Mouse (Mus musculus) bone marrow macrophage, adult 2 months (primary cell): ENCODE data around the gene Ifna1. TPM values are rescaled to one million over a fixed set of nuclear protein-coding genes. Genes with fewer than 3 reads are reported as not detected.

Experiments used
- H3K27ac ChIP-seq: 2 replicates; pipeline ENCODE4 v1.5.1; 2012; ENCODE audit warnings: low read depth, low read length; ENCODE audit not compliant: insufficient read depth
- H3K4me1 ChIP-seq: 2 replicates; pipeline ENCODE4 v1.6.1; 2012; ENCODE audit warnings: low read length; ENCODE audit not compliant: control insufficient read depth, insufficient read depth
- H3K4me3 ChIP-seq: 2 replicates; pipeline ENCODE4 v1.5.1; 2012; ENCODE audit warnings: mild to moderate bottlenecking, low read length, moderate library complexity; ENCODE audit not compliant: insufficient read depth
- CTCF ChIP-seq: IDR thresholded peaks from 2 replicates; pipeline ENCODE4 v1.5.1; 2012; ENCODE audit warnings: low read depth, mild to moderate bottlenecking, low read length, moderate library complexity
- POLR2A ChIP-seq: IDR thresholded peaks from 2 replicates; pipeline ENCODE4 v1.6.1; 2012; ENCODE audit warnings: mild to moderate bottlenecking, low read depth, low read length, borderline replicate concordance
- polyA plus RNA-seq: library from polyadenylated mRNA; stranded (reverse); fragments of >200 nt; gene quantifications from 2 replicates; pipeline ENCODE4 v1.2.4, GENCODE M21; 2012; ENCODE audit not compliant: missing spikeins, insufficient read depth, insufficient read length

Ifna1 gene
- polyA plus RNA-seq, 1 experiment: not detected

DNA sequence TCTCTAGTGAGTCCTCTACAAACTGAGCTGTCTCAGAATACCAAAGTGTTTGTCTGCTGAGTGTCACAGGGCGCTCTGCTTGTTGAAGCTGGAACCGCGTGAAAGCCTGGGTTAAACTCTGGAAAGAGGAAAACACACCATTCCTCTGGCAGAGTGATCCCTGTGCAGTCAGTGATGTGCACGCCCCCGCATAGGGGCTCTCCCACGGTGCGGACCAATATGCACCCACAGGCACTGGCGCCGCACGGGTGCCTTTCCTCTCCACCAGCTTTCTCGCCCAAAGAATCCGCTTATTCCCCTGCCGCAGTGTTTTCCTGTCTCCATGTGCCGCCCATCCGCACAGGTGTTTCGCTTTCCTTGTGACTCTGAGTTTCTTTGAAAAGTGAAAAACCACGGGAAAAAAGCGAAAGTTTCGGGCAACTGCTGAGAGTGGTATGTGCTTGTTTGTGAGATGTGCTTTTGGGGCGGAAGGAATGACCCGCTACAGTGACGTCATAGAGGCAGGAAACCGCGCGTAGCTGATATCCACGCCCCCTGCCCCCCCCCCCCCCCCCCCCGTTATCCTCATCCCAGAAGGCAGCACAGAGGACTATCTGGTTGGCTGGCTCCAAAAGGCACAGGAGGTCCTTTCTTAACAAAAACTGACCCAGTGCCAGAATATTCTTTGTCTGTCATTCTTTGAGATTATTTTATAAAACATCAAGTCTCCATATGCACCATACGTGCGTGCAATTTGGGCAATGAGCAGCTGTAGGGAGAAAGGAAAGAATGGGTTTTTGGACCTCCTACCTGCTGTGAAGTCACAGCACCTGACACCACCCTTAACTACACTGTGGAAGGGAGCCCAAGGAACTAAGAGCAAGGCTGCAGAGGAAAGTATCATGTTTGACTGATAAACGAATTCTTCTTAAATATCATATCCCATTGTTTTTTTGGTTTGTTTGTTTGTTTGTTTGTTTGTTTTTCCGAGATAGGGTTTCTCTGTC, 18.3 kb downstream of the Ifna1 start:
- Histone ChIP-seq H3K4me1 (peaks cover 7% of the 10 kb centered on the region), H3K4me3 (peak overlapping the region; percentile 59), H3K27ac (no peak overlapping the region)
- TF ChIP-seq POLR2A (no peak), CTCF (no peak)

DNA sequence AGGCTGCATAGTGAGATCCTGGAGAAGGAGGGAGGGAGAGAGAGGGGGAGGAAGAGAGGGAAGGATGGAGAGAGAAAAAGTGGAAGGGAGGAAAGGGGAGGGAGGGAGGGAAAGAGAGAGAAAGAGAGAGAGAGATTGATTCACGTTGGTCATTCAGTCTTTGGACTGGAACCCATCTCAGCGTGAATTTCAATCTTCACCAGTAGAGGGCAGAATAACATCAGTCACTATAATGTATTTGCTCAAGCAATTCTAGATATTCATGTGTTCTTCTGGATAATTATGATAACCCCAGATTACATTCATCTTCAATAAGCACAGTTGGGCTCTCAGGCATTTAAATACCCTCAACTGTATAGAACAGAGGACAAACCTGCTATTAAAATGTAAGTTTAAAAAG, 22.8 kb downstream of the Ifna1 start:
- H3K4me1 ChIP-seq: no peaks in the 10 kb centered on the region
- H3K4me3 ChIP-seq: no peak overlapping the region
- H3K27ac ChIP-seq: no peak overlapping the region
- TF ChIP-seq POLR2A (no peak), CTCF (no peak)

DNA sequence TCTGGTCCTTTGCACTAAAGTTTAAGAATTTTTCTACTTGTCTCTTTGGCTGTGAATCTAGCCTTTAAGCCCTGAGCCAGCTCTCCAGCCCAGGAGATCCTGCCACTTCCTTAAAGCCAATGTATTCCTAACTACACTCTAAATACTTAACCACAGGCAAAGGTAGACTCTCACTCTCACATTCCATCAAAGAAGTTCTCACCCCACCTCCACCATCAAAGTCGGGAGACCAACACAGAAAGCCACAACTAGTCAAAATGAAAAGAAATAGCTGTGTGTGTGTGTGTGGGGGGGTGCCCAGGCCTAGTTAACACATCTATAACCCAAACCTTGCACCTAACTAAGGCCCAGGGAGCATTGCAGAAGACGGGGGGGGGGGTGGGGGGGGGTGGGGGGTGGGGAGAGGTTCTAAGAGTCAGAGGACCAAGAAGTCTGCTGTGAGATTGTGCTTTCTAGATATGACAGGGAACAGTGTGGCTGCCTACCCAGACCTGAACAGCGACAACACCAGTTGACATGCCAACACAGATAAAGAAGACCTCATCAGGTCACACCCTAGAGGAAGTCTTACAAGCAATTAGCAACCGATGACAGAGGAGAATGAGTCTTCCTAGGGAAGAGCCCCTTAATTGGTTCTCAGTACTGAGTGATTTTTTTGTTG, 25.7 kb downstream of the Ifna1 start:
- Histone ChIP-seq H3K27ac (no peak overlapping the region), H3K4me3 (no peak overlapping the region), H3K4me1 (no peaks in the 10 kb centered on the region; the same call in 1 of the 2 replicates)
- TF ChIP-seq CTCF (no peak), POLR2A (no peak)

DNA sequence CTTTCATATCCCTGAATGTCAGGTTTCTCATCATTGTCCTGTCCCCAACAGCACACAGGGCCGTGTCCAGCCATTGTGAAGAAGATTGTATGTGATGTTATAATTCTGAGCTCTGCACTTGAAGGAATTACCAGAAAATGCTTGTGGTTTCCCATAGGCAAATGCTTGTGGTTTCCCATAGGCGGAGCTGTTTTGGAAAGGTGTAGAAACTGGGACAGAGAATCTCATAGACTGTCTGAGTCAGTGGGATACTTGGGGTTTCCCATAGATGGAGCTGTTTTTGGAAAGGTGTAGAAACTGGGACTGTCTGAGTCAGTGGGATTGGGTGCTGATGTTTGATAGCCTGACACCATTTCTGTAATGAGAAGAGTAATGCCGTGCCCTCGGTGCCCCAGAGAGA, 26.6 kb downstream of the Ifna1 start:
- Histone ChIP-seq H3K27ac (no peak overlapping the region), H3K4me3 (no peak overlapping the region), H3K4me1 (no peaks in the 10 kb centered on the region; the same call in 1 of the 2 replicates)
- TF ChIP-seq POLR2A (no peak), CTCF (no peak)

- no peak overlapping the region for H3K4me3 ChIP-seq
- no peaks in the 10 kb centered on the region; the same call in 1 of the 2 replicates for H3K4me1 ChIP-seq
These were observed 28.4 kb downstream of the Ifna1 start for GRCm38 (mm10) chr4:88878246-88878645.

GRCm38 (mm10) chr4:88878772-88879171, 28.9 kb downstream of the Ifna1 start:
- Histone ChIP-seq H3K4me1 (no peaks in the 10 kb centered on the region; the same call in 1 of the 2 replicates), H3K4me3 (no peak overlapping the region), H3K27ac (no peak overlapping the region)
- TF ChIP-seq POLR2A (no peak), CTCF (no peak)

More at GRCm38 (mm10) chr4:88878246-88878645, 28.4 kb downstream of the Ifna1 start:
- no peak for TF ChIP-seq CTCF
- no peak for TF ChIP-seq POLR2A
- H3K27ac ChIP-seq: no peak overlapping the region

- Histone ChIP-seq H3K4me3 (no peak within 1 kb of the TSS), H3K4me1 (no peaks in the 10 kb centered on the region; the same call in 1 of the 2 replicates), H3K27ac (no peak within 1 kb of the TSS)
- TF ChIP-seq CTCF: no peak
- no peak for TF ChIP-seq POLR2A
These were observed 30.2 kb downstream of the Ifna1 start, which contains the start of gene Ifne for GRCm38 (mm10) chr4:88880101-88880500. Gene Ifne (minus strand): TSS chr4:88880201.

- Histone ChIP-seq H3K27ac (no peak overlapping the region), H3K4me3 (no peak overlapping the region), H3K4me1 (no peaks in the 10 kb centered on the region)
- TF ChIP-seq POLR2A (no peak), CTCF (no peak)
These were observed 38.3 kb downstream of the Ifna1 start for GRCm38 (mm10) chr4:88888236-88888635.

DNA sequence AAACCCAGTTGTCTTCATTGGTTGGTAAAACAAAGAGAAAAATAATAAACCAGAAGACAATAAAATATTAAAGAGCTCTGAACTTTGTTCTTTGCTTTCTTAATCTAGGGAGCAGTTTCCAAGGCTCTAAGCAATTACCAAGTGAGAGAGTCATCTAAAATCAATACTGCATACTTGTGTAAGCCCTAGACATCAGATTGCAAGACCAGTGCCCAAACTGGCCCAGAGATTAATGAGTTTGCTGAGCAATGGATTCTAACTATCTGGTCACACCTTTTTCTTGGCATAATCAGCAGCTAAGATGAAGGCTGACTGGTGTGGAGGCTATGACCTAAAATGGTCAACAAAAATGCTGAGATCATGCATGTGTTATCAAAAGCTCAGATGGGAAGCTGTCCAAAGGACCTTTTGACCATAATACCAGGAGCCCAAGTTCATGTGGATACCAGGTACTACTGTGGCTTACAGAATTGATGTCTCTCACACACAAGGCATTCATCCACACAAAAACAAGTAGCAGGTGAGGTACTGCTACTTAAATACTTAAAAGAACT, 43.4 kb downstream of the Ifna1 start:
- Histone ChIP-seq H3K4me3 (no peak overlapping the region), H3K27ac (no peak overlapping the region), H3K4me1 (no peaks in the 10 kb centered on the region)
- TF ChIP-seq POLR2A (no peak), CTCF (no peak)

Other genes with a start within 250 kb of the Ifna1 start
- not detected in 2 replicates for gene Ifna12, start 246.7 kb upstream of the Ifna1 start, polyA plus RNA-seq
- not detected in 2 replicates for gene C87499, start 215.7 kb upstream of the Ifna1 start, polyA plus RNA-seq
- gene Ifna13, start 205.6 kb upstream of the Ifna1 start, polyA plus RNA-seq: not detected in 2 replicates
- gene Ifna16, start 173.2 kb upstream of the Ifna1 start, polyA plus RNA-seq: not detected in 2 replicates
- gene Ifna2, start 166.2 kb upstream of the Ifna1 start, polyA plus RNA-seq: not detected in 2 replicates
- not detected in 2 replicates for gene Ifnab, start 158.7 kb upstream of the Ifna1 start, polyA plus RNA-seq
- not detected in 2 replicates for gene Gm26566, start 128.3 kb upstream of the Ifna1 start, polyA plus RNA-seq
- gene Klhl9, start 127.6 kb upstream of the Ifna1 start, polyA plus RNA-seq: 60.5 and 64.8 TPM in 2 replicates
- gene Gm13271, start 95.2 kb upstream of the Ifna1 start, polyA plus RNA-seq: not detected in 2 replicates
- gene Gm13283, start 90.0 kb upstream of the Ifna1 start, polyA plus RNA-seq: not detected in 2 replicates
- gene Gm13290, start 76.3 kb upstream of the Ifna1 start, polyA plus RNA-seq: not detected in 2 replicates
- gene Gm13289, start 73.2 kb upstream of the Ifna1 start, polyA plus RNA-seq: not detected in 2 replicates
- not detected in 2 replicates for gene Gm13272, start 70.2 kb upstream of the Ifna1 start, polyA plus RNA-seq
- not detected in 2 replicates for gene Ifnz, start 68.0 kb upstream of the Ifna1 start, polyA plus RNA-seq
- not detected in 2 replicates for gene Gm13276, start 64.4 kb upstream of the Ifna1 start, polyA plus RNA-seq
- not detected in 2 replicates for gene Gm13277, start 61.5 kb upstream of the Ifna1 start, polyA plus RNA-seq
- not detected in 2 replicates for gene Gm13278, start 58.5 kb upstream of the Ifna1 start, polyA plus RNA-seq
- gene Gm13275, start 55.6 kb upstream of the Ifna1 start, polyA plus RNA-seq: not detected in 2 replicates
- gene Gm13279, start 52.7 kb upstream of the Ifna1 start, polyA plus RNA-seq: not detected in 2 replicates
- not detected in 2 replicates for gene Gm13285, start 50.4 kb upstream of the Ifna1 start, polyA plus RNA-seq
- not detected in 2 replicates for gene Gm13287, start 46.8 kb upstream of the Ifna1 start, polyA plus RNA-seq
- gene Gm13288, start 44.6 kb upstream of the Ifna1 start, polyA plus RNA-seq: not detected in 2 replicates
- not detected in 2 replicates for gene Ifna7, start 33.9 kb upstream of the Ifna1 start, polyA plus RNA-seq
- gene Ifna11, start 30.1 kb upstream of the Ifna1 start, polyA plus RNA-seq: not detected in 2 replicates
- not detected in 2 replicates for gene Ifna6, start 22.7 kb upstream of the Ifna1 start, polyA plus RNA-seq
- not detected in 2 replicates for gene Ifna5, start 14.6 kb upstream of the Ifna1 start, polyA plus RNA-seq
- gene Ifna4, start 8.2 kb upstream of the Ifna1 start, polyA plus RNA-seq: not detected in 2 replicates
- gene Ifne, start 30.1 kb downstream of the Ifna1 start, polyA plus RNA-seq: not detected in 2 replicates